In genomic region chr7:43966451-43966850, GRCm38 (mm10) we compare ENCODE assay signal across 50 mouse cellular contexts. TPM values are rescaled to one million over a fixed set of nuclear protein-coding genes. Genes with fewer than 3 reads are reported as not detected.
"Had no signal": no experiment of that assay in that cellular context is flagged by ENCODE, and none has a peak within 500 bp of the region (broad histone marks: within the 10 kb centered on the region; RNA-seq: fewer than 3 reads in every experiment).

Gene Klk1b1, plus strand, starts transcription at chr7:43966751.

- DNase-seq: heart, postnatal 10 days; heart, postnatal 14 days; heart, postnatal 36 days; heart, postnatal 4 days; kidney, adult 11 months; kidney, adult 18-20 months; kidney, adult 2 months; kidney, adult 8-10 months; kidney, adult 9 months; kidney, postnatal 10 days; kidney, postnatal 14 days; kidney, postnatal 25 days; kidney, postnatal 36 days; kidney, postnatal 4 days; layer of hippocampus, adult 9-11 months; layer of hippocampus, postnatal 36 days had no signal

- H3K27ac ChIP-seq: heart, embryonic 13.5 days; heart, embryonic 15.5 days; hindbrain, embryonic 10.5 days; hindbrain, embryonic 12.5 days; hindbrain, embryonic 13.5 days; hindbrain, embryonic 14.5 days; hindbrain, embryonic 15.5 days; hindbrain, postnatal 0 days; intestine, embryonic 15.5 days; kidney, embryonic 15.5 days; kidney, postnatal 0 days; layer of hippocampus, adult 2 months; left cerebral cortex, adult 2 months had no signal

- H3K36me3 ChIP-seq: heart, embryonic 12.5 days; heart, embryonic 13.5 days; heart, embryonic 15.5 days; hindbrain, embryonic 10.5 days; hindbrain, embryonic 12.5 days; hindbrain, embryonic 13.5 days; hindbrain, embryonic 15.5 days; intestine, embryonic 15.5 days; kidney, embryonic 15.5 days had no signal

- H3K4me1 ChIP-seq: heart, embryonic 12.5 days; heart, embryonic 13.5 days; heart, embryonic 15.5 days; hindbrain, embryonic 10.5 days; hindbrain, embryonic 12.5 days; hindbrain, embryonic 13.5 days; hindbrain, embryonic 15.5 days; intestine, embryonic 15.5 days; kidney, embryonic 15.5 days had no signal

- H3K4me3 ChIP-seq: heart, embryonic 12.5 days; heart, embryonic 13.5 days; heart, embryonic 15.5 days; hindbrain, embryonic 10.5 days; hindbrain, embryonic 12.5 days; hindbrain, embryonic 13.5 days; hindbrain, embryonic 15.5 days; intestine, embryonic 15.5 days; kidney, embryonic 15.5 days; layer of hippocampus, adult 2 months; left cerebral cortex, adult 2 months had no signal

RNA-seq across cellular contexts. Expression of gene Klk1b1, which starts in this region (rescaled TPM):
- total RNA-seq: heart, postnatal 10 days; heart, postnatal 14 days; heart, postnatal 25 days; heart, postnatal 36 days; heart, postnatal 4 days; hematopoietic stem cell, adult 5-6 weeks; hindbrain, postnatal 0 days; layer of hippocampus, adult 18-20 months; layer of hippocampus, adult 2 months; layer of hippocampus, adult 8-10 months; layer of hippocampus, postnatal 10 days; layer of hippocampus, postnatal 14 days; layer of hippocampus, postnatal 25 days; layer of hippocampus, postnatal 36 days; left cerebral cortex, adult 18-20 months; left cerebral cortex, adult 2 months had no signal
- polyA plus RNA-seq: heart, embryonic 11.5 days; heart, embryonic 12.5 days; heart, embryonic 13.5 days; heart, embryonic 14.5 days; heart, embryonic 15.5 days; heart, postnatal 0 days; hindbrain, embryonic 10.5 days; hindbrain, embryonic 11.5 days; hindbrain, embryonic 12.5 days; hindbrain, embryonic 13.5 days; hindbrain, embryonic 14.5 days; hindbrain, embryonic 15.5 days; hindbrain, embryonic 16.5 days; hindbrain, postnatal 0 days; inflammation-experienced regulatory T-cells, adult 6 months; intestine, embryonic 14.5 days; intestine, embryonic 15.5 days; intestine, embryonic 16.5 days; intestine, postnatal 0 days; kidney, embryonic 14.5 days; kidney, embryonic 15.5 days; kidney, embryonic 16.5 days; kidney, postnatal 0 days; large intestine, adult 2 months had no signal
